Mouse (Mus musculus): Measurements from ENCODE around the gene Snorc. TPM values are rescaled to one million over a fixed set of nuclear protein-coding genes. Genes with fewer than 3 reads are reported as not detected.
"Not testable (repeated sequence)": the region's sequence is repeated elsewhere in the genome, so short reads cannot be mapped to it uniquely, and the experiment has no call there.

Gene Snorc
- total and polyA plus RNA-seq, 3 experiments = not detected

GRCm38 (mm10) chr1:87458045-87458444 is 12.0 kb upstream of the Snorc start:
- no peak overlapping the region for H3K4me3 ChIP-seq (replicated peaks in 1 of 3; ENCODE audit: low read depth in 2 of 3, low read length in 2 of 3, poor library complexity in 1 of 3)
- dilution Hi-C loops (cut with MboI; ENCODE audit: extremely low pct_ligation_motif_present, extremely low pct_unique_long_range_greater_than_20kb, low sequenced_read_pairs) = no loop called here

DNA sequence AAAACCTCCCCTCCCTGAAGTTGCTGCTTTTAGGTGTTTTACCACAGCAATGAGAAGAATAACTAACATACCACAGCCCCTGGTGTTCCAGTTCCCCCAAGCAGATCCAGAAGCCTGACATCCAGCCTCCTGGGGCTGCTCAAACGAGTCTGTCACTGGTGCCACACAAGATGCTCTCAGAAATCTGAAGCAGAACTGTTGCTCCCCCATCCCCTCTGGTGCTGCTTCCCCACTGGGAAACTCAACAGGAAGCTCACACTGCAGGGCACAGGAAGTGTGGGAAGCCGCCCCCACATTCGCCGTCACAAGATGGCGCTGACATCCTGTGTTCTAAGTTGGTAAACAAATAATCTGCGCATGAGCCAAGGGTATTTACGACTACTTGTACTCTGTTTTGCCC is 10.2 kb upstream of the Snorc start:
- in situ Hi-C loops (cut with MboI; ENCODE audit: low pct_ligation_motif_present, low pct_unique_long_range_greater_than_20kb, low sequenced_read_pairs); dilution Hi-C loops (cut with MboI; ENCODE audit: extremely low pct_ligation_motif_present, extremely low pct_unique_long_range_greater_than_20kb, low sequenced_read_pairs); H3K4me1 ChIP-seq (ENCODE audit: control insufficient read depth in 1 of 2, insufficient read depth in 2 of 2); H3K27ac ChIP-seq (ENCODE audit: insufficient read depth, low read depth); H3K4me3 ChIP-seq (replicated peaks in 1 of 3; ENCODE audit: low read depth in 2 of 3, low read length in 2 of 3, poor library complexity in 1 of 3); H3K9me3 ChIP-seq (replicated peaks; ENCODE audit: low read length); H3K9ac ChIP-seq (ENCODE audit: insufficient read depth, low read depth); H3K27me3 ChIP-seq (replicated peaks); H3K4me2 ChIP-seq (ENCODE audit: insufficient read depth, low read depth, poor library complexity, severe bottlenecking); H3K36me3 ChIP-seq (replicated peaks in 1 of 2; ENCODE audit: control insufficient read depth in 1 of 2, insufficient read depth in 1 of 2, low read length in 1 of 2); DNase-seq (ENCODE audit: extremely low read depth); H3K79me2 ChIP-seq (replicated peaks; ENCODE audit: control insufficient read depth, extremely low read depth, insufficient read depth, poor library complexity, severe bottlenecking): not testable (repeated sequence)

More at GRCm38 (mm10) chr1:87458045-87458444, 12.0 kb upstream of the Snorc start:
- TF ChIP-seq MYC (IDR thresholded peaks at IDR 0.05; ENCODE audit: low read depth, low read length) (no peak), CHD1 (IDR thresholded peaks at IDR 0.05; ENCODE audit: low read depth, low read length) (no peak), UBTF (IDR thresholded peaks at IDR 0.05; ENCODE audit: low read depth, low read length) (no peak), JUN (IDR thresholded peaks at IDR 0.05; ENCODE audit: insufficient read depth, low read depth, low read length) (no peak), CHD2 (IDR thresholded peaks at IDR 0.05; ENCODE audit: low read length) (no peak), MAFK (IDR thresholded peaks at IDR 0.05; ENCODE audit: insufficient replicate concordance, low read length) (no peak), SIN3A (IDR thresholded peaks at IDR 0.05; ENCODE audit: low read length) (no peak), HCFC1 (IDR thresholded peaks at IDR 0.05; ENCODE audit: low read depth, low read length) (no peak), NELFE (IDR thresholded peaks at IDR 0.05; ENCODE audit: low read depth, low read length) (no peak), RAD21 (IDR thresholded peaks at IDR 0.05; ENCODE audit: low read depth, low read length) (no peak), RCOR1 (conservative IDR thresholded peaks at IDR 0.05; ENCODE audit: low read depth, low read length) (no peak), ETS1 (conservative IDR thresholded peaks at IDR 0.05; ENCODE audit: low read depth, low read length) (no peak)
- in situ Hi-C loops (cut with MboI; ENCODE audit: low pct_ligation_motif_present, low pct_unique_long_range_greater_than_20kb, low sequenced_read_pairs) = no loop called here
- Histone ChIP-seq H3K36me3 (replicated peaks in 1 of 2; ENCODE audit: control insufficient read depth in 1 of 2, insufficient read depth in 1 of 2, low read length in 1 of 2) (peaks cover 3% of the 10 kb centered on the region in 2 experiments), H3K27ac (ENCODE audit: insufficient read depth, low read depth) (no peak overlapping the region), H3K4me2 (ENCODE audit: insufficient read depth, low read depth, poor library complexity, severe bottlenecking) (no peak overlapping the region), H3K9ac (ENCODE audit: insufficient read depth, low read depth) (no peak overlapping the region), H3K79me2 (replicated peaks; ENCODE audit: control insufficient read depth, extremely low read depth, insufficient read depth, poor library complexity, severe bottlenecking) (no peaks in the 10 kb centered on the region), H3K9me3 (replicated peaks; ENCODE audit: low read length) (no peaks in the 10 kb centered on the region), H3K27me3 (replicated peaks) (no peaks in the 10 kb centered on the region), H3K4me1 (ENCODE audit: control insufficient read depth in 1 of 2, insufficient read depth in 2 of 2) (no peaks in the 10 kb centered on the region; a peak in 1 of 4 replicates)
- DNase-seq (ENCODE audit: extremely low read depth) = no peak

DNA sequence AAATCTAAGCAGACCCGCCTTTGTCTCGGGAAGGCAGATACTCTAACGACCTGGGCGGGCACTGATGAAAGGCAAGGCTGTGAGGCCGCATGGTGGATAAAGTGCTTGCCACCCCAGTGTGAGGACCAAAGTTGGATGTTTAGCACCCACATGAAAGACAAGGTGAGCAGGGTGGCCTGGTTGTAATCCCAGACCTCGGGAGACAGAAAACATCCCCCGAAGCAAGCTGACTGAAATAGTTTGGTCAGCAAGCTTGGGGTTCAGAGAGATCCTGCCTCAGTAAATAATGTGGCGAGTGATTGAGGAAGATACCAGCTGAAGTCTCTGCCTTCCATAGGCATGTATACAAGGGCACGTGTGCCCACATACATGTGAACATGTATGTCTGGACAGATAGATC is 2.6 kb upstream of the Snorc start:
- DNase-seq (ENCODE audit: extremely low read depth) = no peak
- H3K27me3 ChIP-seq (replicated peaks) = peaks cover 7% of the 10 kb centered on the region
- in situ Hi-C loops (cut with MboI; ENCODE audit: low pct_ligation_motif_present, low pct_unique_long_range_greater_than_20kb, low sequenced_read_pairs) (no loop called here), dilution Hi-C loops (cut with MboI; ENCODE audit: extremely low pct_ligation_motif_present, extremely low pct_unique_long_range_greater_than_20kb, low sequenced_read_pairs) (no loop called here)
- no peak overlapping the region for H3K4me2 ChIP-seq (ENCODE audit: insufficient read depth, low read depth, poor library complexity, severe bottlenecking)
- H3K36me3 ChIP-seq (replicated peaks in 1 of 2; ENCODE audit: control insufficient read depth in 1 of 2, insufficient read depth in 1 of 2, low read length in 1 of 2) = no peaks in the 10 kb centered on the region
- no peaks in the 10 kb centered on the region for H3K9me3 ChIP-seq (replicated peaks; ENCODE audit: low read length)
- H3K79me2 ChIP-seq (replicated peaks; ENCODE audit: control insufficient read depth, extremely low read depth, insufficient read depth, poor library complexity, severe bottlenecking) = no peaks in the 10 kb centered on the region
- no peak overlapping the region for H3K4me3 ChIP-seq (replicated peaks in 1 of 3; ENCODE audit: low read depth in 2 of 3, low read length in 2 of 3, poor library complexity in 1 of 3)
- no peak overlapping the region for H3K9ac ChIP-seq (ENCODE audit: insufficient read depth, low read depth)
- H3K4me1 ChIP-seq (ENCODE audit: control insufficient read depth in 1 of 2, insufficient read depth in 2 of 2) = no peaks in the 10 kb centered on the region
- H3K27ac ChIP-seq (ENCODE audit: insufficient read depth, low read depth) = no peak overlapping the region
- no peak for TF ChIP-seq GABPA (IDR thresholded peaks at IDR 0.05; ENCODE audit: insufficient replicate concordance, low read depth, low read length)

Data from CH12.LX (cell line).